Mouse (Mus musculus): ENCODE data around the gene Hrct1.

Gene Hrct1

DNA sequence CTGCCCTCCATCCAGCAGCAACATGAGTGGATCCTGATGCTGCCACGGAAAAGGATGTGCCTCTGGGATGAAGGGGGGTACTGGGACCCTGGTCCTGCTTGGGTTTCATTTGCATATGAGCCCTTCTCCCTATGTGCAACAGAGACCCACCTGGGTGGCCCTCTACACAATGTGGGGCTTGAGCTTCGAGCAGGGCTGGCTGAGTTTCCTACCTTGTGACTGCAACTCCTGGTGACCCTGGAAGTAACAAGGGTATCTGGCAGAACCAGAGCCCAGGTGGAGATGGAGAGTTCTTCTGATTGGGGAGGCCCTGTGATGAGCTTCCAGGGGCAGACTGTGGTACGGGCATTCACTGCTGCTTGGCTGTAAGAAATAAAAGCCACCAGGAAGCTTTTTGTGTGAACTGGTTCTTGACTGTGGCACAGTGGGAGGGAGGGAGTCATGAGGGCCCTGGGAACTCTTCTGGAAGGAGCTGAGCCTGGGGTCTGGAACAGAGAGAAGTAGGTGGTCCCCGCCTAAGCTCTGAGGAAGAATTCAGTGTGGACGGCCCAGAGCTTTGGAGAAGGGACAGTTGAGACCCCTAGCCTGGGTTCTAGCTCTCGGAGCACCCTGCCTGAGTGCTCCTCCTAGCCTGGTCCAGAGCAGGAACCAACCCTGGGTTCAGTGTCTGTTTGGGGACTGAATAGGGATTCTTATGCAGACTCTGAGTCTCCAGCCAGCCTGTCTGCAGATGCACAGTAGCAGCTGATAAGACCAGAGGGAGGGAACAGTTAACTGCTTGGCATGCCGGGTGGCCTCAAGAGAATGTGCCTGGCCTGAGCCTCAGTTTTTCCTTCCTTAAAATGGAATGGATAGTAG lies 959 bp downstream of the Hrct1 start:
- ATAC-seq (ENCODE audit: insufficient number of reproducible peaks, low FRiP score, low TSS enrichment), result no peak

DNA sequence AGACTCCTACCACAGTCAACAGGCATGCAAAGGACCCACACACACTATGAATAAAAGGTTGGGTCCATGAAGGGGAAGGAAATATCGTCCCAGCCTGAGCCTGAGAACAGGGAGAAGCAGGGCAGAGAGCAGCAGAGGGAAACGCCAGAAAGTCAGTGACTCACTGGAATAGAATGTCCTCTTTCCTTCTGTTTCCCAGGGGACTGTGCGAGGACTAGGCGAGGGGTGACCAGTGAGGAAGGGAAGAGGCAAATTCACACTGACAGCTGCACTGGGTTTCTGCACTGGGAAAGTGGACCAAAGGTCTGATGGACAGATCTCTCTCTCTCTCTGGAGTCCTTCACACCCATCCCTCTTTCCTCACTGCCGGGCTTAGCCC lies 1.6 kb downstream of the Hrct1 start:
- no peak for ATAC-seq (ENCODE audit: insufficient number of reproducible peaks, low FRiP score, low TSS enrichment)

DNA sequence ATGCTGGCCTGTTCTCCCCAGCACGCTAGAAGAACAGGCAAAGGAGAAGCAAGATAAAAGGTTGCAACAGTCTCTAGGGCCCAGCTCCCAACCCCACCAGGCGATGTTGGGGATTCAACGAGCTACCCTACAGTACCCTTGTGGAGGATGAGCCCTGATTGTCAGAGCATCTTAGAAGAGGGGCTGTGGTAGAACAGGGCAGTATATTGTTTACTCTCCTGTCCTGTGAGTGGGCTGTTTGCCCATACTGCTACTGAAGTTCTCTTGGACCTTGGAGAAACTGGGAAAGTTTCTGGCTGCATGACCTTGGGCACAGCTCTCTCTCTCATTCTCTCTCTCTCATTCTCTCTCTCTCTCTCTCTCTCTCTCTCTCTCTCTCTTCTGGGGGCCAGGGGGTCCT lies 2.1 kb downstream of the Hrct1 start:
- ATAC-seq (ENCODE audit: insufficient number of reproducible peaks, low FRiP score, low TSS enrichment), result no peak

DNA sequence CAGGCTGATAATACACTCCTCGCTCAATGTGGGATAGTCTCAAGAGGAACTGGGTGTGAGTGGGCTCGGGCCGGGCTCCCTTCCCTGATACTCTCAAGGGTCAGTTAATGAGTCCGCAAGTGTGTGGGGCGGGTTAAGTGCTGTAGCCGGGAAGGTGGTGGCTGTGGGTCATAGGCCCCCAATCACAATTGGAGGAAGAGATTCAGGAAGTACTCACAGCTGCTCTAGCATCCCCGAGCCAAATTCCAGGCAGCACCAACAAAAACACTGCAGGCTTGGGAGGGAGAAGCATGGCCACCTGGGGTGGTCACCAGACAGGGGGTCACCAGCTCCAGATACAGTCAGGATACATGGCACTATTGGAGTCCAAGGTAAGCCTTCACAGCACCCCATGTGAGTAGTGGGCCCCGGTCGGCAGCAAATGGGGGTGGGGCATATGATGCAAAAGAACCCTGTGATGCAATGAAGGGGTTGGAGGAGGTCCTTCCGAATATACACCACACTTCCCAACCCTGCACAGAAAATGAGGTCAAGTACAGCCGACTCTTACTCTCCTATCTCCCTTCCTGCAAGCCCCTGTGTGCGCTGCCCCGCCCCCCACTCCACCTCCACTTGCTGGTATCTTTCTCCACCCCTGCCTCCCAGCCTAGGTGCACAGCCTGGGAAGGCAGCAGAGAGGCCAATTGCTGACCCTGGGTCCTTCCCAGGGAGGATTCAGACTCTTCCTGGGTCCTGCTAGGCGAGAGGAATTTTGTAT lies 3.0 kb downstream of the Hrct1 start, which contains the start of gene Spaar:
Gene Spaar (plus strand): TSS at position 241 of the 757 bp plus-strand sequence.
- no peak for ATAC-seq (ENCODE audit: insufficient number of reproducible peaks, low FRiP score, low TSS enrichment)

DNA sequence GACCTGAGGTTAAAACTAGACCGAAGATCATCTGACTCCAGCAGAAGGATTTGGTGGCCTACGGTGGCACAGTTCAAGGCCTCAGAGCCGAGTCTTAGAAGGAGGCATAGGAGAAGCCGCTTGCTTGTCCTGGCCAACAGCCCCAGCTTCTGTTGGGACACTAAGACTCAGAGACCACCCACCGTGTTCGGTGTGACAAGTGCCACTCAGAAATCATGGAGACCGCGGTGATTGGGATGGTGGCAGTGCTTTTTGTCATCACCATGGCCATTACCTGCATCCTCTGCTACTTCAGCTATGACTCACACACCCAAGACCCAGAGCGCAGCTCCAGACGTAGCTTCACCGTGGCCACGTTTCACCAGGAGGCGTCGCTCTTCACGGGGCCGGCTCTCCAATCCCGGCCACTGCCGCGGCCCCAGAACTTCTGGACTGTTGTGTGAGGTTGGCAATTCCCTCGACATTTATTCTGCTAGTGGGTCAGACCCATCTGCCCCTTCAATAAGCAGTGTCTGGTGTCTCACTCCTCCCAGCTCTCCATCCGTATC lies 3.8 kb downstream of the Hrct1 start:
- no peak for ATAC-seq (ENCODE audit: insufficient number of reproducible peaks, low FRiP score, low TSS enrichment)

DNA sequence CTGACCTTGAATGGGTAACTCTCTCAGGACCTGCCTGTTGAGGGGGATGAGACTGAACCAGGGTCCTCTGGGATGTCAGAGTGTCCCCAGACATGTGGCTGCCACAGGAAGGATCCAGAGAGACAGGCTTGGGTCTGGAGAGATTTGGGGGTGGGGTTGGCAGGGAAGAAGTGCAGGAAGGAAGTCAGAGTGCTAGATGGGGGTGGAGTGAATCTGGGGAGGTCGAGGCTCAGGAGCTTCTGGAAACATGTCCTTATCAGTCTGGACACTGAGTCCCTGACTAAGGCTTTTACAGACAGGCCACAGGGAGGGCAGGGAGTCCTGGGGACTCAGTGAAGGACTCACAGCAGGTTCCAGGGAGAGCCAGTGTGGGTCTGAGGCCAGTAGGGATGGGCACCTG lies 5.2 kb downstream of the Hrct1 start:
- ATAC-seq (ENCODE audit: insufficient number of reproducible peaks, low FRiP score, low TSS enrichment), result no peak

DNA sequence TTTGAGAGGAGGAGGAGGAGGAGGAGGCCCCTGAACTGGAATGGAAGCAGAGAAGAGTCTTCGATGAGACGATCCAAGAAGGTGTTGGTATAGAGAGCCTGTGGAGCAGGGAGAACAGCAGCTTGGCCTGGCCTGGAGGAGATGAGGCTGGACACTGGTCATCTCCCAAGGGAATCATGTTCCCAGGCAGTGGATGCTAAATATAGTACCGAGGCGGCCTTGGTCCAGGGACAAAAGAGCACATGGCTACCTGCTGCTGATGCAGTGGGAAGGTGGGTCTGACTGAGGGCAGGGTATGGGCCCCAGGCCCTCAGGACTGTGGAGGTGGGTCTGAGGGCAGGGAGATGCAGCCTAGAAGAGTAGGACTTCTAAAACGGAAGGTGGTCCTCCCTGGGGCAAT lies 6.2 kb downstream of the Hrct1 start:
- no peak for ATAC-seq (ENCODE audit: insufficient number of reproducible peaks, low FRiP score, low TSS enrichment)

DNA sequence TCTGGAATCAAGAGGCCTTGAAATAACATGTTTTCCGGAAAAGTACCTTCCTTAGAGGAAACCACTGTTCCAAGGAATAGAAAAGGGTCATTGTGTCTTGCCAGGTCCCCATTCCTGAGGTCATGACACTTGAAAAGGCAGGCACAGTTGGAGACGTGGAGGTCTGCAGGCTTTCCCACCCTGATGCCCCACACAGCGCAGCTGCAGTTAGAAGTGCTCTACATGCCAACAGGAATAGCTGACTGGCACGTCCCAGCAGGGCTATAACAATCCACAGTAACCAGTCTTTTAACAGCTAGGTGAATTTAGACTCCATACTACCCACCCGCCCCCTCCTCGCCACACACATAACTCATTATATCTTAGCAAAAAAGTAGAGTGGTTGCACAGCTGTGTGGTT lies 10.2 kb downstream of the Hrct1 start:
- ATAC-seq (ENCODE audit: insufficient number of reproducible peaks, low FRiP score, low TSS enrichment), result no peak

DNA sequence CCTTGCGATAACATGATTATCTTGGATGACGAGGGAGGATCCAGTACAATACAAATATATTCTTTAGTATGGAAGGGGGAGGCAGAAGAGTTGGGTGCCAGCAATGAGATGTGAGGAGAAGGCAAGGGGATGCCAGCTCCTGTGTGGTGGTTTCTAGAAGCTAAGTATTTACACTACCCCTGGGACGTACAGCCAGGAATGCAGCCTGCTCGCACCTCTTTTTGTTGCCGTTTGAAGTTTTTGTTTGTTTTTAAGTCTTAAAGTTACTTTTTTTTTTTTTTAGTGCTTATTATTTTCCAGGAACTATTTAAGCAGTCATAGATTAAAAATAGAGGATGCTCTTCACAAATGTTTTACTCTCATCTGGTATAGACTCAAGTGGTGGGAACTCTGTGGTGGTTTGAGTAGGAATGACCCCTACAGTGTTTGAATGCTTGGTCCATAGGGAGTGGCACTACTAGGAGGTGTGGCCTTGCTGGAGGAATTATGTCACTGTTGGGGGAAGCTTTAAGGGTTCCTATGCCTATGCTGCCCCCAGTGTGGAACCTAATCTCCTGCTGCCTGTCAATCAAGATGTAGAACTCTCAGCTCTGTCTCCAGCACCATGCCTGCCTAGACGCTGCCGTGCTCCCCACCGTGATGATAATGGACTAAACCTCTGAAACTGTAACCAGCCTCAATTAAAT lies 12.1 kb downstream of the Hrct1 start:
- no peak for ATAC-seq (ENCODE audit: insufficient number of reproducible peaks, low FRiP score, low TSS enrichment)

DNA sequence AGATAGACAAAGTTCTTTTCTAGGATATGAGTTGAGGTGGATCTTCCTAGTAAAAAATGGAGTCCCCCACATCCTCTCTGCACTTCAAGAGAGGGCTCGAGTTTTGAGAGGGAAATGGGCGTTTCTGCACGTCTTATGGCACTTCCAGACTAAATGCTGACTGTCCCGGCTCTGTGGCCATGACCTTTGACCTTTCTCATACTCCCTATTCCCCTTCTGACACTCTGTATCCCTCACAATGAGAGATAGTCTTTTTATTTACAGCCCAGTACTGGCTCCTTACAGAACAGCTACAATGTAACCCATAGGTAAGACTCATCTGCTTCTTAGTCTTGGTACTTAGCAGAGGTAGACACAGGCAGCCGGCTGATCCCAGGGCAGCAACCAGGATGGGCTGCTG lies 14.5 kb downstream of the Hrct1 start:
- no peak for ATAC-seq (ENCODE audit: insufficient number of reproducible peaks, low FRiP score, low TSS enrichment)

DNA sequence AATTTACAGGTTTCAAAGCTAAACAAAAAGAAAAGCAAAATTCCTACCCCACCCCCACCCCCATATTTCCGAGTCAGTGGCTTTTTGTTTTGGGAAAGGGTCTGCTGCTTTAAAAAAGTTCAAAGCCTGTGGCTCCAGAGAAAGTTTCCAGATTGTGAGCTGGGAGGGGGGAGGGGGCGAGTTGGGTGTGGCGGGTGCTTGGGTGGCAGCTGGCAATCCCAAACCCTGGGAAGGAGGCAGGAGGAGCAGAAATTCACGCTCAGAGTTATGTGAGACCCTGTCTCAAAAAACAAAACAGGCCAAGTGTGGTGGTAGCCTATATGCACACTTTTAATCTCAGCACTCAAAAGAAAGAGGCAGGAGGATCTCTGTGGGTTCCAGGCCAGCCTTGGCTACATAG lies 15.6 kb downstream of the Hrct1 start:
- no peak for ATAC-seq (ENCODE audit: insufficient number of reproducible peaks, low FRiP score, low TSS enrichment)

DNA sequence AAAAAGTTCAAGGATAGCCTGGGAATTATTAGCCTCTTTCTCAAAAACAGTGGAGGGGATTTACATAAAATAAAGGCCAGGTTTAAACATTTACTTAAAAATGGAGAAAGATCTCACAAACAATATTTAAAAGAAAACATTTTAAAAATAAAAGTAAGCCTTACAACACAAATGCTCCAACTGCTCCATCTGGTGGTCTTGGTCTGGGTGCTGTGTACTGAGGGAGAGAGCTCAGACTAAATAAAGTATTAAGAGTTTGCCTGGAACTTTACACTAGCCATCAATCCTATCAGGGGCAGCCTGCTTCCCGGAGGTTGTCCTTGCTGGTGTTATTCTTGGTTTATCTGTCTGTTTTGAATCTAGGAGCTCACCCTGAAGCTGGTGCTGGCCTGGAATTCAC lies 16.1 kb downstream of the Hrct1 start:
- no peak for ATAC-seq (ENCODE audit: insufficient number of reproducible peaks, low FRiP score, low TSS enrichment)

DNA sequence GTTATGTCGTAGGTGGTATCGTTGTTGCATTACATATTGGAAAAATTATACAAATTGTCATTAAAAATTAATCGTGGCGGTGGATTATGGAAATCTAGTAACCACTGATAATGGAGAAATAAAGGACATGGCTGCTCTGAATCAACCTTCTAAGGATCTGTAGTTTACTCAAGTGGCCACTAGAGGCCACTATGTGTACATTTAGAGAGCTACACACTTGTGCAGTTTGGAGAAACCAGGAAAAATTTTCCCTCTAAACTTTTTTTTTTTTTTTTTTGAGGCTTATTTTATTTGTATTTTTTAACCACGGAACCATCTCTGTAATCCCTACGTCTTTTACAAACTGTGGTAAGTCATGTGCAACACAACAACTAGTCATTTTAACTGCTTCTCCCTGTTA lies 18.2 kb downstream of the Hrct1 start:
- ATAC-seq (ENCODE audit: insufficient number of reproducible peaks, low FRiP score, low TSS enrichment), result no peak

DNA sequence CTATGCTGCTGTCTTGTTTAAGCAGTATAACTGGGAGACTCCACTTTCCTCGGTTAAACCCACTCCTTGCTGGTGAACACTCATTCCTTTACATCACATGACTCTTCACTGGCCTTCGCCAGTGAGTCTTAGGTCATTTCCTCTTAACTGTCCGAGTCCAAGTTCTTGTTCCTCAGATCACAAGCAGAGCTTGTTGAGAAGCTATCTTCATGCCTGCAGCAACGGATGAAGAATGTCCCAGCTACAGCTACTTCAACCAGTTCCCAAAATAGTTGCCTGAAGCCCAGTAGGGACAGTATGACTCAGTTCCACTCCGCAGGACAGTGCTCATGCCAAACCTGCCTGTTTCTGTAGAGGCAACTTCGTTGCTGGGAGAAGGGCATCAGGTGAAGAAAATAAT lies 30.2 kb downstream of the Hrct1 start:
- no peak for ATAC-seq (ENCODE audit: insufficient number of reproducible peaks, low FRiP score, low TSS enrichment)

DNA sequence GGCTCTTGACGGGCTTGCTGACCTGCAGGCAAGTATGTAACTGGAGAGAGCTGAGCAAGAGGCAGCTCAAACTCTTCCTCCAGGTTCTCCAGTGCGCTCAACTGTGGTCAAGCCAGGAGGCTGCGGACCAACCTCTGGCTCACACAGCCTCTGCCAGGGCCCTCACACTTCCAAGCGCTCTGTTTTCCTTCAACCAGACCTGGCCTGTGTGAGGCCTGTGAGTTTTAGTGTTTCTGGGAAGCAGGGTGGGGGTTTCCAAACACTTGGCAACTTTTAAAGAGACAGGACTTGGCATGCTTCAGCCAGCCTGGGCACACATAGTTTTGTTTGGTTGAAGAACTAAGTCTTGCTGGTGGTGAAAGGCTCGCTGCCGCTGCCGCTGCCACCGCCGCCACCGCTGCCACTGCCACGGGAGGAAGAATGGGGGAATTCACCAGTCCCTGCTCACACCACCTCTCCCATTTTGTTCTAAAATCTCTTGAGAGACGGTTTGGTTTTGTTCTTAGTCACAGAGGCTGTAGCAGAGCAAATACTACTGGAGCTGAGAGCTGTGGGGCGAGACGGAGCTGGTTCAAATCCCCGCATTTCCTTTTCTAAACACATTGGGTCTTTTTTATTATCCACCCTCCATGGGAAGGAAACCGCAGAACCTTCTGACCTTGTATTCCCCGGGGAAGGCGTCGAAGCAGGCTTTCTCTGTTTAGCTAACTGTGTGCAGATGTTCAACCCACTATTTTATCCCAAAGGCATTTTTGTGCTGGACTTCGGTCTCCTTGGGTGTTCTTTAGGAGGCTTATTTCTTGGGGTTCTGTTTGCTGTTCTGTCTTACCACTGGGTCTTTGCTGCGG lies 32.8 kb downstream of the Hrct1 start:
- no peak for ATAC-seq (ENCODE audit: insufficient number of reproducible peaks, low FRiP score, low TSS enrichment)

DNA sequence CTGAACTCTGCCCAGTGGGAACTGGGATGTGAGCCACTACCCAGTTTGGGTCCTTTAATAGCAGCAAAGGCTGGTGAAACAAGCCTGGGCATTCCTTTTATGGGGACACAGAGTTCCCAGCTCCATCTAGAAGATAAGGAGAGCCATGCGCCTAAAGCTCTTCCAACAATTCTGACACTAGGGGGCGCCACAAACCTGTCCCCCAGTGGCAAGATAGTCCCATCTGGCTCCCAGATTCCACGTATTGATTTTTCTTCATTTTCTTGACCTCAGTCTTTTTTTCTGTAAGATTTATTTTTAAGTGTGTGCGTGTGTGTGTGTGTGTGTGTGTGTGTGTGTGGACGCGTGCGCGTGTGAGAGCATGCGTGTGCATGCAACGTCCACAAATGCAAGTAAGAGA lies 33.5 kb downstream of the Hrct1 start:
- ATAC-seq (ENCODE audit: insufficient number of reproducible peaks, low FRiP score, low TSS enrichment), result no peak

DNA sequence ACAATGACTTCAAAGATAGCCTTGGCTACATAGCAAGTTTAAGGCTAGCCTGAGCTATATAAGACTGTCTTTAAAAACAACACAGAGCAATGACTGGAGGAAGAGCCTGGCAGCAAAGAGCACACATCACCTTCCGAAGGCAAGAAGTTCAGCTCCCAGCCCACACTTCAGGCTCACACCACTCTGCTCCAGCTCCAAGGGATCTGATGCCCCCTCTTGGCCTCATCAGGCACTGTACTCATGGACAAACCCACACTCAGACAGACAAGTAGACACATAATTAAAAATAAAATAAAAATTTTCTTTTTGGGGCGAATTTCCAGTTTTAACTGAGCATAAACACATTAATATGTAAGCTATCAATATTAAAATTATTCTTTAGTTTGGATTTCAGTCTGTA lies 34.3 kb downstream of the Hrct1 start:
- ATAC-seq (ENCODE audit: insufficient number of reproducible peaks, low FRiP score, low TSS enrichment), result no peak

DNA sequence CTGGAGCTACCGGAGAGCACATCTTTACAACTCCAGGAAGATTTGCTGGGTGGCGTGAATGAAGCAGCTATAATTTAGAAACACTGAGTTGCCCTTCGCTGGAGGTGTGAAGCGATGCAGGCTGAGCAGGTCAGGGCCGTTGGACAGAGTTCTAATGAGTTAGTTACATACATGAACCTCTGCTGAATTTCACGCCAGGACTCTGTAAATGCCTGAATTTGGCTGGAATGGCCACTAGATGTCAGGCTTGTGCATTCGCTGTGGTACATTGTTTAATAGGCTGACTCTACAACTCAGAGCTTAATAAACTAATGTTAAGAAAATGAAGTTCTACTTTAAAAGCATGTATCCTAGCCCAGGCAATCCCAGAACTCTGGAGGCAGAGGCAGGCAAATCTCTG lies 36.4 kb downstream of the Hrct1 start:
- ATAC-seq (ENCODE audit: insufficient number of reproducible peaks, low FRiP score, low TSS enrichment), result 0 out of 2 replicates have a peak, but pooled peaks have one; percentile 26

DNA sequence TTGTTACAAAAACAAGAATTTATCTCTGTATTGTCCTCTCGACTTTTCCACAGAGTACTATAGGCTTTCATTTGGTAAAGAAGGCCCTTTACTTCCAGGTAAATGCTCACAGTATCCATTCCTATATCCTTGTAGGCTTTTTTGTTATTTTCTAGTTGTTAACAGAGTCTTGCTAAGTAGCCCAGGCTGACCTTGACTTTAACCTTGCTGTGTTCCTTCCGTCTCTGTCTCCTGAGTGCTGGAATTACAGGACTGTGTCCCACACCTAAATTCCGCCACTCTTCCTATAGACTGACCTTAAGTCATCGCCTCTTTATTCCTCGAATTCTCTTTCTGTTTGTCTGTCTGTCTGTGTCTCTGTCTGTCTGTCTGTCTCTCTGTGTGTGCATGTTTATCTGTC lies 41.4 kb downstream of the Hrct1 start:
- ATAC-seq (ENCODE audit: insufficient number of reproducible peaks, low FRiP score, low TSS enrichment), result no peak

DNA sequence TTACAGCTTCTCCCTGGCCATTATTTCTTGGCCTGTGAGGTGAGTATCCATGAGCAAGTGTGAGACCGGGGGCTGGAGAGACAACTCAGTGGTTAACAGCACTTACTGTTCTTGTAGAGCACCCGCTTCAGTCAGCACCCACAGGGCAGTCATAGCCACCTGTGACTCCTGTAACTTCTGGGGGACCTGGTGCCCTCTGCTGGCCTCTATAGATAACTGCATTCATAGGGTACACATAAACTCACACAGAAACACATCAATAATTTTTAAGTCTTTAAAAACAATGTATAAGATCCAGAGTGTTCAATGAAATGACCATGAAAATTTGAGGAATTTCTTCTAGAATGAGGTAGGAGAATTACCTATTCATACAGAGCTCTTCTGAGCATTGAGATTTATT lies 42.4 kb downstream of the Hrct1 start:
- ATAC-seq (ENCODE audit: insufficient number of reproducible peaks, low FRiP score, low TSS enrichment), result no peak

Data from cerebellum, adult (tissue).